Mouse (Mus musculus) heart, postnatal 36 days (tissue): ENCODE results near the gene Omd. TPM values are rescaled to one million over a fixed set of nuclear protein-coding genes. Genes with fewer than 3 reads are reported as not detected.
"Not testable (repeated sequence)": the region's sequence is repeated elsewhere in the genome, so short reads cannot be mapped to it uniquely, and the experiment has no call there.

ENCODE experiments used
- DNase-seq, 2 experiments: peaks; one replicate each; pipeline ENCODE4 v3.0.0; 2021 to 2022
- intact Hi-C: fragments of 180-260 bp; cut with DNase I; formaldehyde crosslinking; loops from one replicate; pipeline ENCODE4 v1.15.1; 2025
- total RNA-seq, 2 experiments: library from RNA; stranded (reverse); gene quantifications; 2 replicates each; pipeline ENCODE4 v1.2.3; 2021

Gene Omd
- 1 to 10 TPM; 1.6 to 1.8 TPM for total RNA-seq

DNA sequence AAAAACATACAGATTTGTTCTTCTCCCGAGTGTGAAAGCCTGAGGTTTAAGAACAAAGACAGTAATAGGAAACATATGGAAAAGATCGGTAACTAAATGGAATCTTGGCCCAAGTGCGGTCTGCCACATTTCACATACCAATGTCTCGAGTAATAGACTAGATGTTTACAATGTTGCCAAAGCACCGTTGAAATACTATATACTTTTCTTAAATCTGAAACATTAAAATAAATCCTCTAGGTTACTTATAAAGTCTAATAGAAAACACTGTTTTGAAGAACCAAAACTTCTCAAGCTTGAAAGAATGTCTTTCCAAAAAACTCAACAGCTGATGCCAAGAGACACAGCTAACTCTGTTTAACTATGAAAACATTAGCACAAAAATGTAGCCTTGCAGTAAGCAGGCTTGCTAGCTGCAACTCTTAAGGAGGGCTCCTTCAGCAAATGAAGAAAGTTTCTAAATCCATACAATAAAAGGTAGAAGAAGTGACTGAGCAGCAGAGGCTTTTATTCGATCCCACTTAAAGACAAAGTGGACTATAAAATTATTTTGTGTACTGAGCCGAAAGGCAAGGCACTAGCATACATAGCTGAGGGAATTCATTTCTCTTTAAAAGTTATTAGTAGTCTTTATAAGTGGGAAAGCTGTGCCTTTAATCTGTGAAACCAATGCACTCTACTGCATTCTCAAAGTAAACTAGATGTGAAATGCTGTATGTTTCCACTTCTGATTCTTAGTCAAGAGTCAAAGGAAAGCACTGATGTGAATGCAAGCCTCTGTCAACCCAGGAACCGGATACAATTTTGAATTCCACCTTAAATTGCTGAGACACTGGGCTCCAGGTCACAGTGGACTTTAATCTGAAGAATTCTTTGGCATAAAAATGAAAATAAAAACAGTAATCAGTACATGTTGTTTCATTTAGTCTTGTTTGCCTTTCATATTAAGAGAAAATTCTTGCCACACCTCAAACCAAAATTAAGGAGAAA lies at the start of gene Omd:
Gene Omd (plus strand): TSS at position 922 of the 990 bp plus-strand sequence.
- DNase-seq: no peak
- intact Hi-C loops: loop anchor here (5.0 kb wide), 1 partner anchor 60 kb away; no protein-coding TSS in a partner anchor

DNA sequence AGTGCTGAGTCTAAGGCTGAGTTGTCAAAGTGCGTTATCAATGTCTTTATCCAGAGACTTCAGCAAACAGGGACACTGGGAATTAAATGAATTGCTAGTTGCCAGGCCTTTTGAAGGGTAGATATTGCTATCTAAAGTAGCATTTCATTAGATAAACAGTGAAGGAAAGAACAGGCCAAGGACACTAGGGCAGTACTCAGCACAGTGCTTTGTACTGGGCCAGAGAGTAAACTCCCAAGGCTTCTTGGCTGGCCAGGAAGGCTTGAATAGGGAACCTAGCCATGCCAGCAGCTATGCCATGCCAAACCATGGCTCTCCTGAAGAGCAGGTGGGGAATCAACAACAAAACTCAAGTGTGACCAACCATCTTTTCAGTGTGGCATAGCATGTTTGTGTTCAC lies 45.3 kb upstream of the Omd start:
- intact Hi-C loops: no loop called here
- DNase-seq: no peak

DNA sequence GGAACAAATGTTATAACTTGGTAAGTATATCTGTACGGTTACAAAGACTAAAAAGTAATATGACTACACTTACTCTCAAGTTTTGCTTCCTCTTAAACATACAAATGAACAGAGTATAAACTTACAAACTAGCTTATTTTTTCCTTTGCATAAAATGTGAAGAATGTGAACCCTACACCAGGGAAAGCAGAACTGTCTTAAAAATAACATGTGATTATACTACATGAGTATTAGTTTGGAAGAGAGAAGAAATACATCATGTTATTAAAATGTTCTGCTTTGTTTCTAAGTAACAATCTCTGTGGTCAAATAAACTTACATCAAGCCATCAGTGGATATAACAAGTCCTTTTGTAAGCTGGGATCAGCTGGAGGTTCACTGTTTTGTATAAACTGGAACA lies 43.6 kb upstream of the Omd start:
- no peak for DNase-seq
- intact Hi-C loops: no loop called here

DNA sequence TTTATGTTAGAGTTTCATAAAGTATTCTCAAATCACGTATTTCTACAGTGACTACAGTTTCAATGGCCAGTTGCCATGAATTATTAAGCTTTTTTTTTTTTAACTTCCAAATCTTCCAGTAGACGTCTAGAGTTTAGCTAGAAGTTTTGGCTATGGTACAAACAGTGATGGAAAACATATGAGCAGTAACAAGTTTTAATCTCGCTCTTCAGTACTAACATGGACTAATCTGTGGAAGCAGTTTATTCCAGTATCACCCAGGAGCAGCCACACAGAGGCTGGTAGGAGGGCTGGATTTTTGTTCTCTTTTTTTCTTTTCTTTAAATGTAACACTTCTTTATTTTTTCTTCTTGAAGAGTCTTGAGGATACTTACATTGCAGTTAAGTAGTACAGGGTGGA lies 38.0 kb upstream of the Omd start, which contains the start of gene Aspn:
Gene Aspn (plus strand): TSS at position 165 of the 400 bp plus-strand sequence.
- intact Hi-C loops: no loop called here
- DNase-seq: no peak

DNA sequence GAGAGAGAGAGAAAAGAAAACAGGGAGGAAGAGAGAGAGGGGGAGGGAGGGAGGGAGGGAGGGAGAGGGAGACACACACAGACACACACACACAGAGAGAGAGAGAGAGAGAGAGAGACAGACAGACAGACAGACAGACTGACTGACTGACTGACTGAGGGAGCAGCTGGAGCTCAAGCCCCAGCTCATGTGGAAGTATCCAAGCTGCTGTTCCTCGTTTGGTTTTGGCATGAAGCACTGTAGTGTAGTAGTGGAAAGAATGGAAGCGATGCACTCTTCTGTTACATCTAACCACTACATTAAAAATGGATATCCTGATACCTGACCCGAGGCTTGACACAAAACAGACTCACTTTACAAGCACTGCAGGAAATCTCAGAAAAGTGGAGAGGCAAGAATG lies 36.6 kb upstream of the Omd start:
- intact Hi-C loops: no loop called here
- DNase-seq: peak; percentile 9 to 41

DNA sequence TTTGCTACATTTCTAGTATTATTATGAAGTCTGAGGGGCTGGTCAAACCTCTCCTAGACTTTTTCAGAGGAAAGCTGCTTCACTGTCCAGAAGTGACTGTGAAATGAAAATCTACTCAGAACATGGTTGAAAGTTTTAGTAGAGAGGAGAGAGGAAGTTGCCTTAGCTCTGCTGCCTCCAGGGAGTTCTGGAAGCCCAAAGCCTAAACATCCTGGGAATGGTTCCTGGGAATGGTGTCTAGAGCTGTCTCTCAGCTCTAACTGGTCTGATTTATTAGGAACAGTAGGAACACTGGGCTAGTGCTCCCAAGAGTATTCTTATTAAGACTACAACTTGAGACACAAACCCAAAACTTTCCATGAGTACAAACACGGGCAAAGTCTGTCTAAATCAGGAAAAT lies 35.7 kb upstream of the Omd start:
- intact Hi-C loops: no loop called here
- DNase-seq: peak in 1 of 2 experiments; percentile 39

DNA sequence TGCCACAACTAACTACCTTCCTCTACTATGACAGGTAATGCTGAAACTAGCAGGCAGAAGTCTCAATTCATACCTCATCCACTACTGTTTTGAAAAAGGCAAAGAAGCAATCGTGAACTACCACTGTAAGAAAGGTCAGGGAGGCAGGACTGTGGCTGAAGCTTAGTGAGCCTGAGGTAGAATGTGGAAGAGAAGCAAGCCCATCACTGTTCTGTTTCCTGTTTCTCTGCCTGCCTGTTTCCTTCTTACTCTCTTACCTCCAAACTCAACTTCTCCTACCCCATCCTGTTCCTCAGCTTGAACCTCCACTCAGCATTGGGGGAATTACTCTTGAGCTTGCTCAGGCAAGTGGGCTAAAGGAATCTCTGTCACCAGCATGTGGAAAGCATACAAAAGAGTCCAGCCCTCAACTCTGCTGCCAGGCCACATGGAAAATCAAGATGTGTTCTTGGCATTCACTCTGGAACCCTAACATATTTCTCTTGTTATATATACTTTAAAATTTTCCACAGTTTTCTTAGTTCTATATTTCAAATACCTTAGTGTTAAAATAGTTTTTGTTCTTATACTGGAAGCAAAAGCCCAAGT lies 34.6 kb upstream of the Omd start:
- no peak for DNase-seq
- intact Hi-C loops: no loop called here

DNA sequence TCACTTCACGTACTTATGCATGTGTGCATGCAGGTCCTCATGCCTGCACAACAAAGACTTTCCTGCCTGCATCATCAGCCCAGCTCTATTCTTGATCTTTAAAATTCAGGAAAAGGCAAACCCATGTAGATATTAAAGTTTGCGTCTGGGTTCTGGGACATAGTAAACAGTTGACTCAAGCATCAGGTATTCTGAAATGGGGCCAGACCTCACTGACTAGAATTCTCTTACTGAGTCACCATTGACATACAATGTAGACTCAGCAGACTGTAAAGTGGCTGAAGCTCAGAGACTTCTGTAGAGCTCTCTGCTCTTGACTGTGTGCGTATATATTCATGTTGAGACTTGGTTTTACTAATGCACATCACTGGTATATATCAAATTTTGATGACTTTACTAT lies 32.6 kb upstream of the Omd start:
- intact Hi-C loops: no loop called here
- DNase-seq: no peak

DNA sequence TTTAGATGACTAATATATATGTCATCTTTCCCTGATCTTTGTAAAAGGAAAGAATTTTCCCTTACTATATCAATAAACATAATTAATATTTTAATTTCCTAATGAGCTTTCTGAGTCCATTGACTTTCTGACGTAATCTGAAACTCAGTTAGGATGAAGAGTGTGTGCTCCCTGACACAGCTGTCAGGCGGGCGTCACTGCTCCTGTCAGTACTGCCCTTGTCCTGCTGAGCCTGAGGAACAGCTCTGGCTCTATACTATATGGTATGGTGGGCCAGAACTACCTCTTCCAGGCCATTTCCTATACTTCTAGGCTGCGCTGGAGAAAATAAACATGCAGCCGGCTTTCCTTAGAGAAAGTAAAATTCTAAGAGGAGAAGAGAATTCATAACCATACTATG lies 27.7 kb upstream of the Omd start:
- no peak for DNase-seq
- intact Hi-C loops: no loop called here

DNA sequence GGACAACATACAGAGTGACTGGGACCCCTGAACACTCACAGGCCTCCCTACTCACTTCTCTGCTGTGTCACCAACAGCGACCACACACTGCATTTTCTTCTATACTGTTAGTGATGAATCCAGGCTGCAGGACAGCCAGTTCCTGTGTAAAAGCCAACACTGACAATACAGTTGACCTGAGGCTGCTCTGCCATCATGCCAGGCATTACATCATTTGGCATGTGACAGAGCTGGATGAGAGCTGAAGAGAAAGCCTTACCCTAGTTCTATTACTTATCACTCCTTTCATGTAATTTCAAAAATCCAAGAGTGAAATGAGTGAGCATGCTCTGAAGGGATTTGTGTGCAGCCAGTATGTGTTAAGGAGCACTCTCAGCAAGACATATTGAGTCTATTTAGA lies 26.1 kb upstream of the Omd start:
- intact Hi-C loops: loop anchor here (5.0 kb wide), 1 partner anchor 104 kb away; no protein-coding TSS in a partner anchor
- DNase-seq: peak in 1 of 2 experiments; percentile 45

DNA sequence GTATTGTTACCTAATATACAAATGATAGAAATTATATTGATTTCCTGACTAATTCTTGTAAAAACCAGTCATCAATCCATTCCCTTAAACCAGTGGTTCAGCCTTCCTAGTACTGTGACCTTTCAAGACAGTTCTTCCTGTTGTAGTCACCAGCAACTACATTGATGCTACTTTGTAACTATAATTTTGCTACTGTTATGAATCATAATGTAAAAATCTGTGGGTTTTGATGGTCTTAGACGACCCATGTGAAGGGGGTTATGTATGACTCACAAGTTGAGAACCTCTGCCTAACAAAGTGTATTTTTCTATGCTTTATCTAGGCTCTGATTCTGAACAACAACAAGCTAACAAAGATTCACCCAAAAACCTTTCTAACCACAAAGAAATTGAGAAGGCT lies 25.3 kb upstream of the Omd start:
- DNase-seq: no peak
- intact Hi-C loops: loop anchor here (5.0 kb wide), 1 partner anchor 105 kb away; no protein-coding TSS in a partner anchor

DNA sequence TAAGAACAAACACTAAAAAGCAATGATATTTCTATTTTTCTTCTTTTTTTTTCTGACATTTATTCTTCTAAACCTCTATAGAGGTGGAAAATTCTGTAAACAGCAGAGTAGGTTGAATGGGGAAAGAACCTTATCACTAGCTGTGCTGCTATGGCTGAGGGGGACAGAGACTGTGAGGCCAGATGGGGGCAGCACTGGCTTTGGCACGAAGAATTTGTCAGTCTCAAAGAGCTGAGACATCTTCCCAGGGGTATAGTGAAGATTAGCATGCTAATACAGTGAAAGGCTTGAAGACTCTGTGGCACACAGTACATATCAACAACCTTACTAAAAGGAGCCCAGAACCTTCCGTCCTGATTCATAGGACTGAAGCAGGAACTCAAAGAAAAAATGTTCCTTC lies 23.1 kb upstream of the Omd start:
- DNase-seq: peak; percentile 47 to 50
- intact Hi-C loops: loop anchor here (5.0 kb wide), 1 partner anchor 107 kb away; no protein-coding TSS in a partner anchor

DNA sequence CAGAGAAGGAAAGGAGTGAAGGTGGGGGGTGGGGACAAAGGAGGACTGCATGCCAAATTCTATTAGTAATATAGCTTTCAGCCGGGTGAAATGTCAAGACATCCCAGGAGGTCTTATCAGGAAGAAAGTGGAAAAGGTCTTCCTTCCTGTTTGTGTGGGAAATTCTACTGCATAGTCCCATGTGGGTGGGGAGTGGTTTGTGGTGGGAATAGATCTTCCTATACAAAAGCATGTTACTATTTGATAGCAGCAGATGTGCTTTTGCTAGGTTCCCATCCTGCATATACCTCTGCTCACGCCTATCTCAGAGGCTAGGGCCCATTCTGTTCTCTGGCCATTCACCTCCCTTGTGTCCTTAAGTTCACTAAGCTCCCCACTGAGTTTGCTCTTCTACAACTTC lies 21.4 kb upstream of the Omd start:
- intact Hi-C loops: loop anchor here (2.0 kb wide), 1 partner anchor 84 kb away; no protein-coding TSS in a partner anchor
- no peak for DNase-seq

DNA sequence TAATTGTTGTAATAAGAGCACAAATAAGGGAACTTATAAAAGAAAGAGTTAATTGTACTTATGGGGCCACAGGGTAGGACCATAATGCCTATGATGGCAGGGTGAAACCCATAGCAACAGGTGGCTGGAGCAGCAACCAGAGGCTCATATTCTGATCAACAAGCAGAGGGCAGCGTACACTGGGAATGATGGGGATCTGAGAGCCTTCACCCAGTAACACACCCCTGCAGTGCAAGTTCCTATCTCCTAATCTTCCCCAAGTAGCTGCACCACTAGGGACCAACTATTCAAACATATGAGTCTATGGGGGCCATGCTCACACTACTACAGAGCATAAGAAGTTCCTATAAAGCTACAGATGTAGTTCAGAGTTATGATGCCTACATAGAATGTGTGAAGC lies 17.9 kb upstream of the Omd start:
- intact Hi-C loops: no loop called here
- DNase-seq: no peak

DNA sequence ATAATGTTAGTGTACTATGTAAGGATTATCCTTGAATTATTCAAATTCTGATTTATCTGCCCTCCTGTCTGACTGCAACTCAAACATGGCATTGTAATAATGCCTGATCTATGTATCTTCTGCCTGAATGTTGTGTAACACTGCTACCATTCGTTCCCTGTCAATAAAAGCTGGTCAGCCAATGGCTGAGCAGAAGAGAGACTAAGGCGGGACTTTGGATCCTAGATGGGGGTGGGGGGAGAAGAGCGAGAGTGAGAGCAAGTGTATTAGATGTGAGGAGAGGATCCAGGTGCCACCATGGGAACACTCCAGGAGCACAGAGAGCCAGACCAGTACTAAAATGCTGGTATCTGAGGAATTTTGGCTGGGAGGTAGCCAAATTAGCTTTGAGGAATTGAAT lies 11.9 kb upstream of the Omd start:
- no peak for DNase-seq
- intact Hi-C loops: no loop called here

DNA sequence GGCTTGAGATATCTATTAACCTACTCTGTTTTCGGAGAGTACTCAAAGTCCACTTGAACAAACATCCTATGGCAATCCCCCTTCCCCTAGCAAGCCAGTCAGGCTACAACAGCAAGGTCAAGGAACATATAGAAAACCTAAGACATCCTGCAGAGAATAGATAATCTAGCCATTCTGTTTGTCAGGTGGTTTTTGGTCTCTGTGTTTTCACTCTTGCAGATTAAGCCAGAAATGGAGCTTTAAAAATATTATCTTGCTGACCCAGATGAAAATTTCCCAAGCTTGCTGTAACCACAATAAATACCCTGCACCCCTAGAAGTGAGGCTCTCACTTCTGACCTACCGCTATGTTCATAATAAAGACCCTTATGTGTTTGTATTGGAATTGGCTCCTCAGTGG lies 10.8 kb upstream of the Omd start:
- DNase-seq: no peak
- intact Hi-C loops: no loop called here

DNA sequence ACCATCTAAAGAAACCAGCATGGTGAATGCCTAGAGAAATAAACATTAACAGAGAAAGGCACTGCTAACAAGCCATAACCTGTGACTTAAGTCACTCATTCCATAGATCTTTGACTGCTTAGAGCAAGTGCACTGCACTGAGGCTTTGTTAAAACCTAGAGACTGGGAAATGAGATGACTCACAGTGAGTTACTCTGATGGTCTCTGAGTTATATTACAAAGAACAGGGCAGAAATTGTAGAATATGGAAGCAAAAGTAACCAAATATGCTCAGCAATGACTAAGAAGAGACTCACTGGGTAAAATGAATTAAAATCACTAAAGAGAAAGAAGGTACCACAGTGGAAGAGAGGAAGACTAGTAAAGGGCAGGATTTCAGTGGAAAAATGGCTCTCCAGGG lies 1.6 kb downstream of the Omd start:
- no peak for DNase-seq
- intact Hi-C loops: loop anchor here (5.0 kb wide), 1 partner anchor 58 kb away; no protein-coding TSS in a partner anchor

DNA sequence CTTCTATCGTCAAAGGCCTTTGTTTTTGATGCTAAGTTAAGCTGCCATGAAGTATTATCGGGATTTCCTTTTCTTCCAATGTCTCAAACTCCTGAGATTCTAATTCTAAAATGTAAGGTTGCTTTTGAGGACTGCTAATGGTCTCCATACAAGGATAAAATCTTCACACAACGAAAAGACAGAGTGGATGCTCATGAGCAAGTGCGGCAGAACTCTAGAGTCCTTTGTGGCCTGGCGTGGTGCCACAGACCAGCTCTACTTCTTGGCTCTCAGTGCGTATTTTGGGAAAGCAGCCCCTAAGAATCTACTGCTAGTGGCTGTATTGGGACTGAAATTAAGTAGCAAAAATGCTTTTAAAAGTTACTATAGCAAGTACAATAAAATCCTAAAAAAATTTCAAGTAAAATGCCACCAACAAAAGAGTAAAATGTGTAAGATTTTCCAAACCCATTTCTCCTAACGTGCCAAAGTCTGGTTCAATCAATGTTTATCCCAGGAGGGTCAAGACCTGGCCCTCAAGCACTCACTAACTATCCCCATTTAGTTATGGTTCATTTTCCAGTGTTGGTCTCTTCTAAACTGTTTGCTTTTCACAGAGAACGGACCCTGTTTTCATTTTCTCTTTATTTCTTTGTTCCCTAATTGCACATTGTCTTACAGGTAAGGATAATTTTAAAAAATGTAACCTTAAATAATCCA lies 2.2 kb downstream of the Omd start:
- intact Hi-C loops: loop anchor here (5.0 kb wide), 1 partner anchor 58 kb away; no protein-coding TSS in a partner anchor
- DNase-seq: peak in 1 of 2 experiments; percentile 27

DNA sequence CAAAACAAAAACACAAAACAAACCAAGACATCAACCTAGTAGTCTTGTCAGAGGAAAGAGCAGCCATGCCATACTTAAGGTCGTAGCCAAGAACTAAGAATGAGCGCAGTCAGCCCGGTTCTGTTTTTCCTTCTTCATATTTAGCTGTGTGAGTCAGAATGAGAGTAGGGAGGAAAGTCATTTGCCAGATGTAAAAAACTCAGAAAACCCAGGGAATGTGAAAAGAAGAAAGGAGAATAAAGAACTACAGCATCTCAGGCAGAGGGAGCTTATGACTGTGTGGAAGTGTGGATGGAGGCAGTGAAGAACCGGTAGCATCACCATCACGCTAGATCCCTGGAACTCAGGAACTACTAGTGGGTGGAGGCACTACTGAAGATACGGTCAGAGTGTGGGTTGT lies 3.8 kb downstream of the Omd start:
- no peak for DNase-seq
- intact Hi-C loops: no loop called here

DNA sequence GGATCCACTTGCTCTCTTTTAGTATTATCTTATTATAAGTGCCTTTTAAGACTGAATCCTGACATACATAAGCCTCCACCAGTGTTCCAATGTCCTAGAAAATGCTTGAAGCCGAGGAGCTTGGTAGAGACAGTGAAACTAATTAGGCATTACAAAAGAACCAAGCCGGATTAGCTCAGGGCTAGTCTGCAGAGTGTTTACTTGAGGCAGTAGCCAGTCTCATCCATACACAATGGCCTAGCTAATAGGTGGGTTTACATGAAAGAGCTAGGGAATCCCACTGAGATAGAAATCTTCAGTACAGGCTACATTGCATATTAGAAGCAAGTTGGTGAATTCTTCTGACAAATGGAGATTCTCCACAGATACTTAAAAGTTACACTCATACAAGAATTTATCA lies 20.3 kb downstream of the Omd start:
- intact Hi-C loops, DNase-seq: not testable (repeated sequence)

DNA sequence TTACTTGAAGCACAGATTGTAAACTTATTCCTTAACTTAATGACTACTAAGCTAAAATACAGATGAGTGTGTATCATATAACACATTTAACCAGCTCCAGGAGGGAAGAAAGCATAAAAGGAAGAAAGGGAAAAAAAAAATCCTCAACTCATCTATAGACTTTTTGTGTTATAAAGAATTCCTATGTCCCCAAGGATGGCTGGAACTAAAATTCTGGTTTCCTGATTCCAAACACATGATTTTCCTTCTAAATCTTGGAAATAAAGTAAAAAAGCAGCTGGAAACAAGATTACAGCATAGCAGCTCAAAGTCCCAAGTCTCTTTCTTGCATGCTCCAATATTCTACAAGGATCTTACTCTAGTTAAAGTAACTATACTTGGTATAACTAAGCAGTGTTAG lies 21.3 kb downstream of the Omd start:
- no peak for DNase-seq
- intact Hi-C loops: no loop called here
